Mouse (Mus musculus): ENCODE results near the gene Syt9.
"Not testable (repeated sequence)": the region's sequence is repeated elsewhere in the genome, so short reads cannot be mapped to it uniquely, and the experiment has no call there.

Syt9 gene

GRCm38 (mm10) chr7:107461699-107462440, 91.3 kb downstream of the Syt9 start:
- DNase-seq: no peak

- no peak for DNase-seq
Observed at GRCm38 (mm10) chr7:107462962-107463361, 92.4 kb downstream of the Syt9 start.

GRCm38 (mm10) chr7:107465081-107465480, 94.6 kb downstream of the Syt9 start:
- DNase-seq: no peak

GRCm38 (mm10) chr7:107478979-107479965, 108.7 kb downstream of the Syt9 start:
- DNase-seq: no peak

- not testable (repeated sequence) for DNase-seq
Observed at GRCm38 (mm10) chr7:107485709-107486108, 115.2 kb downstream of the Syt9 start.

GRCm38 (mm10) chr7:107495428-107495827, 124.9 kb downstream of the Syt9 start:
- no peak for DNase-seq

GRCm38 (mm10) chr7:107496923-107497322, 126.4 kb downstream of the Syt9 start:
- no peak for DNase-seq

- no peak for DNase-seq
Observed at GRCm38 (mm10) chr7:107500641-107501040, 130.1 kb downstream of the Syt9 start.

GRCm38 (mm10) chr7:107504761-107505712, 134.5 kb downstream of the Syt9 start:
- DNase-seq: no peak

- no peak for DNase-seq
Observed at GRCm38 (mm10) chr7:107507920-107508319, 137.4 kb downstream of the Syt9 start.

GRCm38 (mm10) chr7:107509740-107510139, 139.2 kb downstream of the Syt9 start:
- no peak for DNase-seq

- peak; percentile 20 to 30 for DNase-seq
Observed at GRCm38 (mm10) chr7:107516704-107517410, 146.3 kb downstream of the Syt9 start.

GRCm38 (mm10) chr7:107519256-107520025, 148.9 kb downstream of the Syt9 start:
- no peak for DNase-seq

GRCm38 (mm10) chr7:107521411-107521810, 150.9 kb downstream of the Syt9 start:
- DNase-seq: no peak

GRCm38 (mm10) chr7:107526299-107526698, 155.8 kb downstream of the Syt9 start:
- DNase-seq: peak in 1 of 2 experiments; percentile 40

GRCm38 (mm10) chr7:107528169-107528772, 157.7 kb downstream of the Syt9 start:
- DNase-seq: no peak

GRCm38 (mm10) chr7:107529364-107529763, 158.8 kb downstream of the Syt9 start:
- no peak for DNase-seq

- DNase-seq: no peak
Observed at GRCm38 (mm10) chr7:107535311-107535710, 164.8 kb downstream of the Syt9 start.

- no peak for DNase-seq
Observed at GRCm38 (mm10) chr7:107536516-107536915, 166.0 kb downstream of the Syt9 start.

GRCm38 (mm10) chr7:107540034-107540433, 169.5 kb downstream of the Syt9 start:
- DNase-seq: no peak

- DNase-seq: no peak
Observed at GRCm38 (mm10) chr7:107545011-107545410, 174.5 kb downstream of the Syt9 start.
